Mouse (Mus musculus) myocyte (in vitro differentiated cells): ENCODE data around the gene Cdk5rap2. TPM values are rescaled to one million over a fixed set of nuclear protein-coding genes. Genes with fewer than 3 reads are reported as not detected.

Experiments
- H3K27me3 ChIP-seq: one replicate; pipeline ENCODE4 v1.6.1; 2011; ENCODE audit not compliant: control insufficient read depth, insufficient read depth, insufficient read length
- H3K36me3 ChIP-seq: one replicate; pipeline ENCODE4 v1.6.1; 2011; ENCODE audit not compliant: control insufficient read depth, insufficient read depth
- H3K4me2 ChIP-seq: one replicate; pipeline ENCODE4 v1.6.1; 2011; ENCODE audit warnings: low read depth, control low read depth
- H3K4me3 ChIP-seq: one replicate; pipeline ENCODE4 v1.5.1; 2011; ENCODE audit warnings: mild to moderate bottlenecking, control low read depth, moderate library complexity
- H3K79me2 ChIP-seq: one replicate; pipeline ENCODE4 v1.6.1; 2011; ENCODE audit not compliant: control insufficient read depth, insufficient read depth
- H3ac ChIP-seq: one replicate; pipeline ENCODE4 v1.6.1; 2011; ENCODE audit not compliant: control insufficient read depth, insufficient read length
- CEBPB ChIP-seq: IDR thresholded peaks from 2 replicates; pipeline ENCODE4 v1.6.1; 2011; ENCODE audit warnings: mild to moderate bottlenecking, moderate library complexity; ENCODE audit not compliant: poor library complexity, insufficient read depth, severe bottlenecking
- E2F4 ChIP-seq: IDR thresholded peaks from one replicate; pipeline ENCODE4 v1.6.1; 2011; ENCODE audit warnings: mild to moderate bottlenecking, control low read depth, moderate library complexity; ENCODE audit not compliant: insufficient read depth
- MAX ChIP-seq: IDR thresholded peaks from one replicate; pipeline ENCODE4 v1.6.1; 2011; ENCODE audit warnings: low read depth, mild to moderate bottlenecking, control low read depth
- MYOD1 ChIP-seq, 3 experiments: IDR thresholded peaks; one replicate each; pipeline ENCODE4 v1.6.1; 2011; ENCODE audit warnings: control low read depth in 2 of 3, low read depth in 2 of 3, mild to moderate bottlenecking in 2 of 3, moderate library complexity in 1 of 3; ENCODE audit not compliant: insufficient read length in 2 of 3, control insufficient read depth in 1 of 3
- MYOG ChIP-seq, 3 experiments: IDR thresholded peaks; one replicate each; pipeline ENCODE4 v1.6.1; 2011; ENCODE audit warnings: control low read depth in 2 of 3, low read depth in 2 of 3, mild to moderate bottlenecking in 2 of 3; ENCODE audit not compliant: insufficient read length in 2 of 3, control insufficient read depth in 1 of 3, insufficient read depth in 1 of 3
- POLR2A ChIP-seq: IDR thresholded peaks from one replicate; pipeline ENCODE4 v1.6.1; 2011; ENCODE audit warnings: low read depth, mild to moderate bottlenecking, control low read depth, moderate library complexity; ENCODE audit not compliant: insufficient read length
- POLR2AphosphoS2 ChIP-seq: IDR thresholded peaks from one replicate; pipeline ENCODE4 v1.6.1; 2011; ENCODE audit warnings: low read depth, control low read depth; ENCODE audit not compliant: insufficient read length
- REST ChIP-seq: IDR thresholded peaks from one replicate; pipeline ENCODE4 v1.6.1; 2011; ENCODE audit warnings: mild to moderate bottlenecking, control low read depth, moderate library complexity; ENCODE audit not compliant: insufficient read depth, insufficient read length
- SRF ChIP-seq: IDR thresholded peaks from one replicate; pipeline ENCODE4 v1.6.1; 2011; ENCODE audit warnings: low read depth; ENCODE audit not compliant: control insufficient read depth, insufficient read length
- TCF12 ChIP-seq: IDR thresholded peaks from one replicate; pipeline ENCODE4 v1.6.1; 2011; ENCODE audit warnings: mild to moderate bottlenecking, control low read depth; ENCODE audit not compliant: poor library complexity, insufficient read depth, severe bottlenecking
- TCF3 ChIP-seq: IDR thresholded peaks from one replicate; pipeline ENCODE4 v1.6.1; 2011; ENCODE audit warnings: low read depth, control low read depth; ENCODE audit not compliant: insufficient read length
- USF1 ChIP-seq: IDR thresholded peaks from one replicate; pipeline ENCODE4 v1.6.1; 2011; ENCODE audit warnings: low read depth, mild to moderate bottlenecking, control low read depth, moderate library complexity
- polyA plus RNA-seq: library from polyadenylated mRNA; unstranded; fragments of >200 nt; fragmentation: generic; extraction: Trizol; gene quantifications from one replicate; pipeline ENCODE4 v1.2.1, GENCODE M21; 2012; ENCODE audit warnings: missing spikeins

The Cdk5rap2 gene
- polyA plus RNA-seq, 1 experiment, result 13.8 TPM

DNA sequence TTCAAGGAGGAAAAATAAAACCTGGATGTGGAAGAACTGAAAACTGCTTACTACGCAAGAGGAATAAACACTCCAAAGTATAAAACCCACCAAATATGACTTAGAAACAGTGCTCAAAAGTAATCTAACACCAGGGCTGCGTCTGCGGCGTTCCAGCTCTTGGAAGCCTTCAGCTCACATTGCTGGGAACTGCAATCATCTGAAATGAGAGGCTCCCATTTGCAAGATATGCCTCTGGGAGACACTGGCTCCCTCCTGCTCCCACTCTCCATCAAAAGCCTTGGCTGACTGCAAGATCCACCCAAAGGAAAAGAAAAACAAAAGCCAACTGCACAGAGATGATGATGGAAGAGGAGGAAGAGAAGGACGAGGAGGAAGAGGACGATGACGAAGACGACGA lies 19.2 kb downstream of the Cdk5rap2 start:
- no peaks in the 10 kb centered on the region for H3K36me3 ChIP-seq
- no peak overlapping the region for H3K4me3 ChIP-seq
- TF ChIP-seq MYOG (IDR thresholded peaks at IDR 0.05; ENCODE audit: control insufficient read depth in 1 of 3, insufficient read depth in 1 of 3, insufficient read length in 2 of 3, low read depth in 2 of 3), result no peak
- TF ChIP-seq MAX, result no peak
- no peak for TF ChIP-seq MYOD1 (IDR thresholded peaks at IDR 0.05; ENCODE audit: control insufficient read depth in 1 of 3, insufficient read length in 2 of 3, low read depth in 2 of 3)
- TF ChIP-seq E2F4, result no peak
- no peak for TF ChIP-seq USF1
- no peak for TF ChIP-seq POLR2A
- no peak for TF ChIP-seq TCF12
- TF ChIP-seq POLR2AphosphoS2, result no peak
- TF ChIP-seq SRF, result no peak
- TF ChIP-seq CEBPB, result no peak
- TF ChIP-seq TCF3, result no peak
- no peak for TF ChIP-seq REST
- H3ac ChIP-seq, result no peak overlapping the region
- no peak overlapping the region for H3K4me2 ChIP-seq
- H3K79me2 ChIP-seq, result peaks cover 19% of the 10 kb centered on the region
- H3K27me3 ChIP-seq, result no peaks in the 10 kb centered on the region

DNA sequence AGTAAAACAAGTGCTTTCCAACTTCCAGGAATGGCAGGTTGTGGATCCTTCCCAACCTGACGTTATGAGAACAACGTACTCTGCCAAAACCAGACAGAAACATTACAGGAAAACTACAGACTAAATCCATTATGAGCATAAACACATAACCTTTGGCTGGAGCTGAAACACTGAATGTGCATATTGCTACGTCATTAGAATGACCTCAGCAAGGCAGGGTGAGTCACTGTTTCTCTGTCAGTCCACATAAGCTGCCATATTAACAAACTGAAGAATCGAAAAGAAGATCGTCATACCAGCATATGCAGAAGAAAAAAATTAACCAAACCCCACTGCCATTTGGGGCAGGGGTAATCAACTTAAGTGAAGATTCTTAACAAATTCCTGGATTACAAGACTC lies 24.0 kb downstream of the Cdk5rap2 start:
- H3ac ChIP-seq, result no peak overlapping the region
- no peaks in the 10 kb centered on the region for H3K27me3 ChIP-seq
- peaks cover 5% of the 10 kb centered on the region for H3K79me2 ChIP-seq
- no peaks in the 10 kb centered on the region for H3K36me3 ChIP-seq
- H3K4me3 ChIP-seq, result no peak overlapping the region
- no peak overlapping the region for H3K4me2 ChIP-seq
- TF ChIP-seq E2F4 (no peak), MYOG (IDR thresholded peaks at IDR 0.05; ENCODE audit: control insufficient read depth in 1 of 3, insufficient read depth in 1 of 3, insufficient read length in 2 of 3, low read depth in 2 of 3) (no peak), USF1 (no peak), REST (no peak), TCF3 (no peak), MAX (no peak), TCF12 (no peak), POLR2A (no peak), MYOD1 (IDR thresholded peaks at IDR 0.05; ENCODE audit: control insufficient read depth in 1 of 3, insufficient read length in 2 of 3, low read depth in 2 of 3) (no peak), SRF (no peak), CEBPB (no peak), POLR2AphosphoS2 (no peak)

DNA sequence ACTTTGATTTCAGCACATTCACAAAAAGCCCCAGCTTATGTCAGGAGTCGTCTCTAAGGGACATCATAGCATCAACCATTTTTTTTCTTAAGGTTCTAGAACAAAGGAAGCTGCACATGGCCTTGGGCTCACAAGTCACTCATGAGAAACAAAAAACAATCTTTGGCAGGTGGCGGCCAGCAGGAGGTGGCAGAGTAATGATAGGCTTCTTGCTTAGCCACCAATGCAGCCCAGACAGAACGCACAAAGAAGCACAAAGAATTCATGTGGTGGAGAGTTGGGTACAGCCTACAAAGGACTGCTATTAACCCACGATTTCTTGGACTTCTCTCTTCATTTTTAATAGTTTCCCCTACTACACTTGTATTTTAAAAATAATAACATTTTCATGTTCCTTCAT lies 32.9 kb downstream of the Cdk5rap2 start:
- TF ChIP-seq TCF3 (no peak), E2F4 (no peak), MYOD1 (IDR thresholded peaks at IDR 0.05; ENCODE audit: control insufficient read depth in 1 of 3, insufficient read length in 2 of 3, low read depth in 2 of 3) (no peak), POLR2A (no peak), TCF12 (no peak), POLR2AphosphoS2 (no peak), CEBPB (no peak), SRF (no peak), MYOG (IDR thresholded peaks at IDR 0.05; ENCODE audit: control insufficient read depth in 1 of 3, insufficient read depth in 1 of 3, insufficient read length in 2 of 3, low read depth in 2 of 3) (no peak), MAX (no peak), USF1 (no peak), REST (no peak)
- no peaks in the 10 kb centered on the region for H3K27me3 ChIP-seq
- no peak overlapping the region for H3K4me3 ChIP-seq
- H3K4me2 ChIP-seq, result no peak overlapping the region
- no peak overlapping the region for H3ac ChIP-seq
- no peaks in the 10 kb centered on the region for H3K79me2 ChIP-seq
- no peaks in the 10 kb centered on the region for H3K36me3 ChIP-seq

DNA sequence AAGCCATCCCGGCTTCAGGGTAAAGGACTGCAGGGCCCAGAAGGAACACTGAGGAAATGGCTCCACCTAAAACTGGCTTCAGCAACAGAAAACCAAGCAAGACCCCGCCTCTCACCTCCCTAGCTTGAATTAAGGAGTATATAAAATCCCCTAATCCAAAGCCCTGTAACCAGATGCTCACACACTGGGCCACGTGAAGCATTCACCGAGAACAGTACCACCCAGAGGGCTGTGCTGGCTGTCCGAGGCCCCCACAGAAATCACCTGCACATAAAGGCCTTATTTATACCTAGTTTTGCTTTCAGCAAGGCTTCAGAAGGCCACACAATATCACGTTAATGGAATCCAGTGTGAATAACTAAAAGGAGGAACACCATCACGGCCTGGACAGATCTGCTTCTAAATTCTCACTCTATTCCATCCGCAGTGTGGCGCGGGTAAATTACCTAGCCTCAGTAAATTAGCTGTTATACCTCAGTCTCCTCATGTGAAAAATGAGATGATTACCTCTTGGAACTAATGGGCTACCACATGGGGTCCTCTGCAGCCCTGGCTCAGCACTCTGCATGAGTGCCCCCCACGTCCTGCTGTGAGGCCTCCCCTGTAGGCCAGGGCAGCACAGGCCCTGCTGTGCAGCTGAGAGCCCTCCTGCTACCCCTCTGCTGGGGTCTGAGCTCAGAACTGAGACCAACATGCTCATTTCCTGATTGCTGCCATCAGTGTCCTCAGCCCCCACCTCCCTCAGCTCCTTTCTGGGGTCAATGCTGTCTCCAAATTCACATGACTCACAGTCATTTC lies 45.0 kb downstream of the Cdk5rap2 start:
- Histone ChIP-seq H3K27me3 (no peaks in the 10 kb centered on the region), H3K4me2 (no peak overlapping the region), H3K4me3 (no peak overlapping the region), H3K79me2 (no peaks in the 10 kb centered on the region), H3K36me3 (peaks cover 27% of the 10 kb centered on the region), H3ac (no peak overlapping the region)
- TF ChIP-seq TCF12 (no peak), MAX (no peak), SRF (no peak), REST (no peak), USF1 (no peak), POLR2AphosphoS2 (no peak), TCF3 (no peak), CEBPB (no peak), E2F4 (no peak), POLR2A (no peak), MYOD1 (IDR thresholded peaks at IDR 0.05; ENCODE audit: control insufficient read depth in 1 of 3, insufficient read length in 2 of 3, low read depth in 2 of 3) (no peak), MYOG (IDR thresholded peaks at IDR 0.05; ENCODE audit: control insufficient read depth in 1 of 3, insufficient read depth in 1 of 3, insufficient read length in 2 of 3, low read depth in 2 of 3) (no peak)
